Mouse (Mus musculus) bone marrow, adult 2 months (tissue): ENCODE data around the gene Arfrp1. TPM values are rescaled to one million over a fixed set of nuclear protein-coding genes. Genes with fewer than 3 reads are reported as not detected.

Source experiments
- H3K27ac ChIP-seq: fragments of 200-500 bp; 2 replicates; pipeline ENCODE4 v1.5.1; 2012; ENCODE audit warnings: low read depth, mild to moderate bottlenecking, control low read depth, inconsistent platforms, low read length; ENCODE audit not compliant: control insufficient read depth, poor library complexity, insufficient read depth
- H3K4me1 ChIP-seq: fragments of 200-500 bp; 2 replicates; pipeline ENCODE4 v1.6.1; 2011; ENCODE audit warnings: low read length; ENCODE audit not compliant: control insufficient read depth, insufficient read depth
- H3K4me3 ChIP-seq: fragments of 200-500 bp; replicated peaks from 2 replicates; pipeline ENCODE3; 2011; ENCODE audit warnings: mild to moderate bottlenecking, low read depth, low read length, control low read depth; ENCODE audit not compliant: control insufficient read depth
- CTCF ChIP-seq: fragments of 200-500 bp; IDR thresholded peaks from 2 replicates; pipeline ENCODE4 v1.5.1; 2011; ENCODE audit warnings: low read length, control low read depth; ENCODE audit not compliant: control insufficient read depth, insufficient read depth
- POLR2A ChIP-seq: fragments of 200-500 bp; IDR thresholded peaks from 2 replicates; pipeline ENCODE4 v1.6.1; 2011; ENCODE audit warnings: low read depth, mild to moderate bottlenecking, control low read depth, low read length, borderline replicate concordance; ENCODE audit not compliant: control insufficient read depth
- WGBS: fragments of 180-500 bp; shearing (Covaris S2); methylation state at CpG from one replicate; pipeline ENCODE4 v1.1.7; 2018; 5-methylcytosine and 5-hydroxymethylcytosine counted together
- polyA plus RNA-seq: library from polyadenylated mRNA; stranded (reverse); fragments of >200 nt; gene quantifications from 2 replicates; pipeline ENCODE4 v1.2.4, GENCODE M21; 2011; ENCODE audit warnings: low replicate concordance; ENCODE audit not compliant: missing spikeins, insufficient read depth, insufficient read length

Arfrp1 gene
- polyA plus RNA-seq, 1 experiment: 48.4 TPM

GRCm38 (mm10) chr2:181392600-181393213, 27.5 kb upstream of the Arfrp1 start:
- no peak overlapping the region for H3K27ac ChIP-seq
- H3K4me3 ChIP-seq: no peak overlapping the region
- WGBS: 34% methylated on average over 4 of the region's 4 CpGs
- TF ChIP-seq CTCF: peak; percentile 93
- TF ChIP-seq POLR2A: no peak
- H3K4me1 ChIP-seq: no peaks in the 10 kb centered on the region

- H3K4me3 ChIP-seq: no peak overlapping the region
- TF ChIP-seq POLR2A (no peak), CTCF (no peak)
- WGBS: 72% methylated on average over 2 of the region's 2 CpGs
- H3K4me1 ChIP-seq: no peaks in the 10 kb centered on the region
- H3K27ac ChIP-seq: no peak overlapping the region
These were observed 26.3 kb upstream of the Arfrp1 start for GRCm38 (mm10) chr2:181391541-181391940.

- no peak overlapping the region for H3K27ac ChIP-seq
- 89% methylated on average over 15 of the region's 15 CpGs for WGBS
- no peaks in the 10 kb centered on the region for H3K4me1 ChIP-seq
- TF ChIP-seq CTCF: no peak
- TF ChIP-seq POLR2A: no peak
- no peak overlapping the region for H3K4me3 ChIP-seq
These were observed 25.8 kb upstream of the Arfrp1 start for GRCm38 (mm10) chr2:181391022-181391421.

GRCm38 (mm10) chr2:181390136-181390870, 25.1 kb upstream of the Arfrp1 start:
- TF ChIP-seq CTCF (no peak), POLR2A (no peak)
- WGBS: 81% methylated on average over 4 of the region's 4 CpGs
- H3K27ac ChIP-seq: no peak overlapping the region

GRCm38 (mm10) chr2:181386663-181387210, 21.5 kb upstream of the Arfrp1 start:
- H3K4me3 ChIP-seq: no peak overlapping the region
- H3K4me1 ChIP-seq: no peaks in the 10 kb centered on the region
- no peak overlapping the region for H3K27ac ChIP-seq
- WGBS: 84% methylated on average over 4 of the region's 4 CpGs
- TF ChIP-seq POLR2A (no peak), CTCF (no peak)

More at GRCm38 (mm10) chr2:181390136-181390870, 25.1 kb upstream of the Arfrp1 start:
- H3K4me1 ChIP-seq: no peaks in the 10 kb centered on the region
- no peak overlapping the region for H3K4me3 ChIP-seq

GRCm38 (mm10) chr2:181385885-181386284, 20.7 kb upstream of the Arfrp1 start:
- WGBS: 88% methylated on average over 3 of the region's 3 CpGs
- Histone ChIP-seq H3K27ac (no peak overlapping the region), H3K4me1 (no peaks in the 10 kb centered on the region), H3K4me3 (no peak overlapping the region)
- no peak for TF ChIP-seq CTCF
- TF ChIP-seq POLR2A: no peak

- no peaks in the 10 kb centered on the region for H3K4me1 ChIP-seq
- H3K27ac ChIP-seq: no peak overlapping the region
- TF ChIP-seq CTCF: no peak
- TF ChIP-seq POLR2A: no peak
- 98% methylated on average over 4 of the region's 4 CpGs for WGBS
- H3K4me3 ChIP-seq: no peak overlapping the region
These were observed 19.8 kb upstream of the Arfrp1 start for GRCm38 (mm10) chr2:181384919-181385391.

GRCm38 (mm10) chr2:181384463-181384862, 19.3 kb upstream of the Arfrp1 start:
- Histone ChIP-seq H3K4me1 (no peaks in the 10 kb centered on the region), H3K27ac (no peak overlapping the region), H3K4me3 (no peak overlapping the region)
- TF ChIP-seq CTCF: no peak
- no peak for TF ChIP-seq POLR2A
- WGBS: 77% methylated on average over 7 of the region's 7 CpGs
